Mouse (Mus musculus): Measurements from ENCODE around the gene Rps6ka1.

DNA sequence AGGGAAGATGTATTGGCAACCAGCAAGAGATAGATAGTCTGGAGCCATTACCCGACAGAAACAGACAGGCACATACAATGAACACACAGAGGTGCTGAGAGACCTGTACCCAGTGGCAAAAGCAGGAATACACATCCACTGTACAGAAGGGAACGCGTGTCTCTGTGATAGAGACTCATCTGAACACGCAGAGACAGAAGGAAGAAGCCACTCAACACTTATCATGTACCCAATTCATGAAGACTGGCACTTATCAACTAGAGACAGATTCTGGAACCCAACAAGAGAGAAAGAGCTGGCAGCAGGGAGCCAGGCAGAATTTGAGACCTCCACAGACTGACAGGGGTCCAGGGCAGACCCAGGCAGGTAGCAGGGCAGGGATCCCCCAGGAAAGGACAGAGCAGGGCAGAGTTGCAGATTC lies 14.2 kb downstream of the Rps6ka1 start:
- TF ChIP-seq CTCF (IDR thresholded peaks at IDR 0.05; ENCODE audit: low read depth) (no peak), EP300 (IDR thresholded peaks at IDR 0.05; ENCODE audit: low read depth) (no peak)

Data from heart, postnatal 0 days (tissue).